Mouse (Mus musculus): ENCODE measurements around the gene Rufy2.

The Rufy2 gene

GRCm38 (mm10) chr10:63014168-63014567 lies 34.1 kb downstream of the Rufy2 start:
- no peak for DNase-seq (ENCODE audit: low read depth, low spot score)

- no peak for DNase-seq (ENCODE audit: low read depth, low spot score)
Measured at GRCm38 (mm10) chr10:63019304-63019703, 39.3 kb downstream of the Rufy2 start.

- DNase-seq (ENCODE audit: low read depth, low spot score): no peak
Measured at GRCm38 (mm10) chr10:63021702-63022101, 41.7 kb downstream of the Rufy2 start.

- peak; percentile 35 for DNase-seq (ENCODE audit: low read depth, low spot score)
Measured at GRCm38 (mm10) chr10:63022541-63023120, 42.6 kb downstream of the Rufy2 start.

GRCm38 (mm10) chr10:63023121-63023748 lies 43.2 kb downstream of the Rufy2 start:
- peak; percentile 74 for DNase-seq (ENCODE audit: low read depth, low spot score)

GRCm38 (mm10) chr10:63023749-63024579 lies 43.9 kb downstream of the Rufy2 start, which contains the start of the genes Hnrnph3 and Pbld2:
Gene Hnrnph3, minus strand, starts transcription at chr10:63024217.
Gene Pbld2, plus strand, starts transcription at chr10:63024315.
- peak; percentile 99 for DNase-seq (ENCODE audit: low read depth, low spot score)

GRCm38 (mm10) chr10:63024580-63024910 lies 44.5 kb downstream of the Rufy2 start:
- no peak for DNase-seq (ENCODE audit: low read depth, low spot score)

GRCm38 (mm10) chr10:63025016-63025415 lies 45.0 kb downstream of the Rufy2 start:
- DNase-seq (ENCODE audit: low read depth, low spot score): peak; percentile 19

GRCm38 (mm10) chr10:63025491-63026011 lies 45.5 kb downstream of the Rufy2 start:
- DNase-seq (ENCODE audit: low read depth, low spot score): peak; percentile 45

- no peak for DNase-seq (ENCODE audit: low read depth, low spot score)
Measured at GRCm38 (mm10) chr10:63026156-63026794, 46.3 kb downstream of the Rufy2 start.

- DNase-seq (ENCODE audit: low read depth, low spot score): no peak
Measured at GRCm38 (mm10) chr10:63026795-63027160, 46.8 kb downstream of the Rufy2 start.

GRCm38 (mm10) chr10:63027376-63028161 lies 47.5 kb downstream of the Rufy2 start:
- no peak for DNase-seq (ENCODE audit: low read depth, low spot score)

- DNase-seq (ENCODE audit: low read depth, low spot score): no peak
Measured at GRCm38 (mm10) chr10:63028396-63028795, 48.4 kb downstream of the Rufy2 start.

- no peak for DNase-seq (ENCODE audit: low read depth, low spot score)
Measured at GRCm38 (mm10) chr10:63032267-63032666, 52.2 kb downstream of the Rufy2 start.

GRCm38 (mm10) chr10:63032956-63033355 lies 52.9 kb downstream of the Rufy2 start:
- DNase-seq (ENCODE audit: low read depth, low spot score): no peak

GRCm38 (mm10) chr10:63038571-63039320 lies 58.7 kb downstream of the Rufy2 start:
- DNase-seq (ENCODE audit: low read depth, low spot score): no peak

- no peak for DNase-seq (ENCODE audit: low read depth, low spot score)
Measured at GRCm38 (mm10) chr10:63039867-63040628, 60.0 kb downstream of the Rufy2 start.

- DNase-seq (ENCODE audit: low read depth, low spot score): no peak
Measured at GRCm38 (mm10) chr10:63043154-63043553, 63.1 kb downstream of the Rufy2 start.

- DNase-seq (ENCODE audit: low read depth, low spot score): no peak
Measured at GRCm38 (mm10) chr10:63047751-63048150, 67.7 kb downstream of the Rufy2 start.

GRCm38 (mm10) chr10:63049106-63049505 lies 69.1 kb downstream of the Rufy2 start:
- no peak for DNase-seq (ENCODE audit: low read depth, low spot score)
